Mouse (Mus musculus): ENCODE data around the gene Cdk14. TPM values are rescaled to one million over a fixed set of nuclear protein-coding genes. Genes with fewer than 3 reads are reported as not detected.
A peak's percentile ranks its signal among the peaks of the same experiment; 100 is the strongest.

Cdk14 gene
- polyA plus RNA-seq, 2 experiments = 14.5 to 27.6 TPM

GRCm38 (mm10) chr5:4858032-4858641, 562.0 kb downstream of the Cdk14 start:
- no peak overlapping the region for H3K4me2 ChIP-seq (replicated peaks; ENCODE audit: low read depth, low read length, severe bottlenecking)
- DNase-seq (ENCODE audit: low spot score) = peak; percentile 44
- H3K4me3 ChIP-seq (replicated peaks; ENCODE audit: low read length) = no peak overlapping the region
- TF ChIP-seq POLR2A (IDR thresholded peaks at IDR 0.05; ENCODE audit: borderline replicate concordance, extremely low read depth, insufficient read depth, insufficient read length) = no peak
- H3K36me3 ChIP-seq (ENCODE audit: control insufficient read depth, insufficient read depth, low read length) = no peaks in the 10 kb centered on the region
- peak; percentile 80 for ATAC-seq (ENCODE audit: low FRiP score, low read depth)
- no peak overlapping the region for H3K27ac ChIP-seq (replicated peaks; ENCODE audit: low read depth, low read length)
- H3K27me3 ChIP-seq (ENCODE audit: control insufficient read depth, insufficient read depth, low read length) = no peaks in the 10 kb centered on the region
- WGBS = 29% methylated on average over 5 of the region's 5 CpGs
- no peaks in the 10 kb centered on the region for H3K9me3 ChIP-seq (ENCODE audit: control insufficient read depth, low read length)
- H3K9ac ChIP-seq (ENCODE audit: low read depth, low read length, severe bottlenecking) = no peak overlapping the region
- 0 out of 2 replicates have a peak, but pooled peaks cover 3% of the 10 kb centered on the region for H3K4me1 ChIP-seq (ENCODE audit: control insufficient read depth, insufficient read depth, low read length)

DNA sequence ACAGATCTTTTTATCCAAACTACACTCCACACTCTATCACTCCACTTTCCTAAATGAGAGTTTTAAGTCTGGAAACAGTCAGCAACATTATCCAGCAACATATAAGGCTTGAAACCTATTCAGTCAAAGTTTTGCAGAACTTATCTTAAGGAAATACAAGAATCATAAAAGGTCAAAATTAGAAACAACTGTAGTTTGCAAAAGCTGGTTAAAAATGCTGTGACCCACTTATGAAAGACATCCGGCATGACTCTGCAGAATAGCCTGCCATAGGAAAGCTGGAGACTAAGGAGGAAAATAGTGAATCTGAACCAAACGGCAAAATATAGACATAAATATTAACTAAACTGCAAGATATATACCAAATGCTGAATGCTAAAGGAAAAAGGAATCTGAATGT, 566.6 kb downstream of the Cdk14 start:
- Histone ChIP-seq H3K9ac (ENCODE audit: low read depth, low read length, severe bottlenecking) (no peak overlapping the region), H3K4me2 (replicated peaks; ENCODE audit: low read depth, low read length, severe bottlenecking) (no peak overlapping the region), H3K36me3 (ENCODE audit: control insufficient read depth, insufficient read depth, low read length) (no peaks in the 10 kb centered on the region), H3K4me3 (replicated peaks; ENCODE audit: low read length) (no peak overlapping the region), H3K27me3 (ENCODE audit: control insufficient read depth, insufficient read depth, low read length) (no peaks in the 10 kb centered on the region), H3K9me3 (ENCODE audit: control insufficient read depth, low read length) (no peaks in the 10 kb centered on the region), H3K27ac (replicated peaks; ENCODE audit: low read depth, low read length) (no peak overlapping the region), H3K4me1 (ENCODE audit: control insufficient read depth, insufficient read depth, low read length) (0 out of 2 replicates have a peak, but pooled peaks cover 2% of the 10 kb centered on the region)
- DNase-seq (ENCODE audit: low spot score) = no peak
- ATAC-seq (ENCODE audit: low FRiP score, low read depth) = no peak
- TF ChIP-seq POLR2A (IDR thresholded peaks at IDR 0.05; ENCODE audit: borderline replicate concordance, extremely low read depth, insufficient read depth, insufficient read length) = no peak
- 75% methylated on average over 2 of the region's 2 CpGs for WGBS

DNA sequence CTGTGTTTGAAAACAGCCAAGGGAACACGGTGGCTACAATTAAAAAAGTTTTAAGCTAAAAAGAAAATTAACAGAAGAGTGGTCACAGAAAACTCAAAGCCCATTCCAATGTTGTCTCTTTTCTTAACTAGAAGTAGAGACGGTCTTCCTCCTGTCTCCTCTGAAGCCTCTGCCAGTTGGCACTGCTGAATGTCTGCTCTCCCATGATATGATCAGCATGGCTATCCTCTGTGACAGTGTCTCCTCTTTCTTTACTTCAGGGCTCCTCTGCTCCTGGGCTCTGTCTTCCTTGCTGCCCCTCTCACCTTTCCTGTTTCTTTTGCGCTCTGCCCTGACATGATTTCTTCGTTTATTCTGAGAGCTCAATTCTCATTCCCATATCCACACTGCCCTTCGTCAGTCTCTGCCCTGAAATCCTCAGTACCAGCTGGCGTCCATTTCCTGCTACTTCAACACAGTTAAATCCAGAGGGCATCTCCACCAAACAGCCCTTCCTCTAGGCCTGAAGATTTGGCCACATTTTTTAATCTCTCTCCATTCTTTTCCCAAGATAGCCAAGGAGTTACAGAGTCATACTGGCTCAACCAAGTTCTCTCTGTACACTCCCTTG, 567.3 kb downstream of the Cdk14 start:
- no peak overlapping the region for H3K4me2 ChIP-seq (replicated peaks; ENCODE audit: low read depth, low read length, severe bottlenecking)
- DNase-seq (ENCODE audit: low spot score) = no peak
- H3K4me3 ChIP-seq (replicated peaks; ENCODE audit: low read length) = no peak overlapping the region
- TF ChIP-seq POLR2A (IDR thresholded peaks at IDR 0.05; ENCODE audit: borderline replicate concordance, extremely low read depth, insufficient read depth, insufficient read length) = no peak
- ATAC-seq (ENCODE audit: low FRiP score, low read depth) = no peak
- no peaks in the 10 kb centered on the region for H3K9me3 ChIP-seq (ENCODE audit: control insufficient read depth, low read length)
- 69% methylated on average over 6 of the region's 6 CpGs for WGBS
- H3K27me3 ChIP-seq (ENCODE audit: control insufficient read depth, insufficient read depth, low read length) = no peaks in the 10 kb centered on the region
- H3K9ac ChIP-seq (ENCODE audit: low read depth, low read length, severe bottlenecking) = no peak overlapping the region
- no peaks in the 10 kb centered on the region for H3K36me3 ChIP-seq (ENCODE audit: control insufficient read depth, insufficient read depth, low read length)
- H3K4me1 ChIP-seq (ENCODE audit: control insufficient read depth, insufficient read depth, low read length) = no peaks in the 10 kb centered on the region
- no peak overlapping the region for H3K27ac ChIP-seq (replicated peaks; ENCODE audit: low read depth, low read length)

DNA sequence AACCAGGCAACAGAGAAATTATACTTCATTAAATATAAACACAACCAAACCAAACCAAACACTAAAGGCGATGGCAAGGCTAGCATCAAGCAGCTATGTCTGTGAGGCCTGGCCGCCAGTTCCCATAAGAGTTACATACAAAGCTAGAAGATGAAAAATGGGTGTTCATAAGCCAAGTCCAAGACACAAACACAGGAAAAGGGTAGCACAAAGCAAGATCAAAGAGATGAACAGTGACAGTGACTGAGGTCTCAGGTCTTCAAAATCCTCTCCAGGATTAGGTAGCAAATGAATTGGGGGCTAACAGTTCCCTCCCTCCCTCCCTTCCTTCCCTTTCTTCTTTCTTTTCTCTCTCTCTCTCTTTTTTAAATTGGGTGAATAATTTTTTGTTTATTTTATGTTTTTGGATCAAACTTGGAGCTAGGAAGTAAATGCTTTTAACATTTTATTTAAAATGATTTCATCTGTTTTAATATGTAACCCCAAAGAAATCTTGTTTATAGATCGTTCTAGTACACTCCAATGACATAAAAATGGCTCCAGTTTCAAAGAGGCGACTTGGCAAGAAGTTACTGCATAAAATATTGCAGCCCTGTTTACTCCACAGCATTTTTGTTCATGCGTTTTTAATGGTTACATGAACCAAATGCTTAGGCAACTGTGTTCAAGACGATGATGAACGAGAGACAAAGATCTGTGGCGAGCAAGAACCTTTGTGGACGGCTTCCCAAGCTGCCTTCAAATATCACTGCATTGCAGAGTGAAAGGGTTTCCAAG, 568.0 kb downstream of the Cdk14 start:
- no peak overlapping the region for H3K27ac ChIP-seq (replicated peaks; ENCODE audit: low read depth, low read length)
- no peak overlapping the region for H3K4me3 ChIP-seq (replicated peaks; ENCODE audit: low read length)
- H3K9me3 ChIP-seq (ENCODE audit: control insufficient read depth, low read length) = no peaks in the 10 kb centered on the region
- DNase-seq (ENCODE audit: low spot score) = peak; percentile 19
- no peak for ATAC-seq (ENCODE audit: low FRiP score, low read depth)
- H3K4me1 ChIP-seq (ENCODE audit: control insufficient read depth, insufficient read depth, low read length) = no peaks in the 10 kb centered on the region
- no peak overlapping the region for H3K9ac ChIP-seq (ENCODE audit: low read depth, low read length, severe bottlenecking)
- no peak overlapping the region for H3K4me2 ChIP-seq (replicated peaks; ENCODE audit: low read depth, low read length, severe bottlenecking)
- TF ChIP-seq POLR2A (IDR thresholded peaks at IDR 0.05; ENCODE audit: borderline replicate concordance, extremely low read depth, insufficient read depth, insufficient read length) = no peak
- no peaks in the 10 kb centered on the region for H3K36me3 ChIP-seq (ENCODE audit: control insufficient read depth, insufficient read depth, low read length)
- WGBS = 69% methylated on average over 9 of the region's 9 CpGs
- H3K27me3 ChIP-seq (ENCODE audit: control insufficient read depth, insufficient read depth, low read length) = no peaks in the 10 kb centered on the region

DNA sequence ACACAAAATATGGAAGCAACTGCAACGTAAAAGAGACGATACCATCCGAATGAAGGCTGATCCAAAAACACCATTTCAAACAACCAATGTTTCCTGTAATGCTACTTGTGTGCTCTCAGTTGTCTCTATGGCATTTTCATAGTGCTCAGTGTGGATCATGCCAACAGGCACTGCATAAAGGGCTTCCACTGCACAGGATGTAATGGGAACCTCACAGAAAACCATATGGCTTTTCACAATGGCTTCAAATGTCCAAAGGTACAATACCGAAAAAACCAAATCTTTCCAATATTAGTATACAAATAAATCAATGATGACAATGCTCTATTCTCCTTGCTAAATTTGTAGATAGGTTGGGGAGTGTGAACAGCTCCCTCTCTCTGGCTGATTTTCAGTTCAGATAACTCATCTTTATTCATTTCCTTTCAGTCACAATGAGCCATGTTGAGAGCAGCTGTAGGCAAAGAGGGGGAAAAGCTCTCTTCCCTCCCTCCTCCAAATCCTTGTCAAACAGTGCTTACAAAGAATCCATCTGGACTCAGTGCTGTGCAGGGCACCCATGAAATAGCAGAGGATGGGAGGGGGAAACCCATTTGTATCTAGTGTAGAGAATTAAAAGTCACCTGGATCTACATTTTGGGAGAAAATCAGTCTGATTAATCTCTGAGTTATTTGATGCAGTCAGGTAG, 568.7 kb downstream of the Cdk14 start:
- Histone ChIP-seq H3K4me2 (replicated peaks; ENCODE audit: low read depth, low read length, severe bottlenecking) (no peak overlapping the region), H3K36me3 (ENCODE audit: control insufficient read depth, insufficient read depth, low read length) (no peaks in the 10 kb centered on the region), H3K9me3 (ENCODE audit: control insufficient read depth, low read length) (no peaks in the 10 kb centered on the region), H3K27ac (replicated peaks; ENCODE audit: low read depth, low read length) (no peak overlapping the region), H3K9ac (ENCODE audit: low read depth, low read length, severe bottlenecking) (no peak overlapping the region), H3K4me1 (ENCODE audit: control insufficient read depth, insufficient read depth, low read length) (no peaks in the 10 kb centered on the region), H3K4me3 (replicated peaks; ENCODE audit: low read length) (no peak overlapping the region), H3K27me3 (ENCODE audit: control insufficient read depth, insufficient read depth, low read length) (no peaks in the 10 kb centered on the region)
- DNase-seq (ENCODE audit: low spot score) (no peak), ATAC-seq (ENCODE audit: low FRiP score, low read depth) (no peak)
- 96% methylated on average over 4 of the region's 4 CpGs for WGBS
- TF ChIP-seq POLR2A (IDR thresholded peaks at IDR 0.05; ENCODE audit: borderline replicate concordance, extremely low read depth, insufficient read depth, insufficient read length) = no peak

All from limb, embryonic 14.5 days (tissue).